Mouse (Mus musculus) left cerebral cortex, postnatal 10 days (tissue): ENCODE measurements around the gene Lhx6. TPM values are rescaled to one million over a fixed set of nuclear protein-coding genes. Genes with fewer than 3 reads are reported as not detected.
A peak's percentile ranks its signal among the peaks of the same experiment; 100 is the strongest.

Experiments
- DNase-seq, 2 experiments: peaks; one replicate each; pipeline ENCODE4 v3.0.0; 2021 to 2022; ENCODE audit warnings: low spot score in 2 of 2, mixed read lengths in 1 of 2; ENCODE audit errors: extremely low spot score in 1 of 2
- intact Hi-C: fragments of 180-260 bp; cut with DNase I; formaldehyde crosslinking; loops from one replicate; pipeline ENCODE4 v1.15.1; 2025
- total RNA-seq, 2 experiments: library from RNA; stranded (reverse); gene quantifications; 2 replicates each; pipeline ENCODE4 v1.2.3; 2021

Gene Lhx6
- total RNA-seq, 2 experiments from 2014 or later = 26.1 to 29.5 TPM

DNA sequence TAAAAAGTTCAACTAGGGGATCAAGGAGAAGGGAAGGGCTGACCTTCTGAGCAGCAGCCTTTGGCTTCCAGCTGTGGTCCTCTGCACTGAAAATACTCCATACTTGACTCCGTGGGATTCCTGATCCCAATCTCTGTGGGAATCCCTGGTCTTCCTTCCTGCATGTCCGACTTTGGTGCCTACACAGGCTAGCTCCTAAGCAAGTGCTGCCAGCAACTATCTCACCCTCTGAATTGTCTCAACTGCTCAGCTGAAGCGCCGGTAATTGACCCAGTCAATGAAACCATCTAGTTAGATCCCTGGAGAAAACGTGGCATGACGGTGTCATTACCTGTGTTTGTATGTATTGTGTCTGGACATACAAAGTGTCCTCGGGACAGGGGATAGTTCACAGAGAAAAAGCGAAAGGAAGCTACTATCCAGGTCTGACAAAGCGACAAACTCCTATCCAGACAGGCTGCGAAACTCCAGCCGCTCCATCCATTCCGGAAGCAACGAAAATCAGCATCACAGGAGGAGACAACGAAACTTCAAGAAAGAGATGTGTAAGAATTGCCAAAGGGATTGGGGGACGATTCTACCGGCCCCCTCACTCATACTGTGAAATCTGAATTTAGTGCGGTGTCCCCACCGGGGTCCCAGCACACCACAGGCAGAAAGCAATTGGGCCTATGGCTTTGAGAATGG, 7.9 kb downstream of the Lhx6 start:
- intact Hi-C loops = no loop called here
- no peak for DNase-seq

DNA sequence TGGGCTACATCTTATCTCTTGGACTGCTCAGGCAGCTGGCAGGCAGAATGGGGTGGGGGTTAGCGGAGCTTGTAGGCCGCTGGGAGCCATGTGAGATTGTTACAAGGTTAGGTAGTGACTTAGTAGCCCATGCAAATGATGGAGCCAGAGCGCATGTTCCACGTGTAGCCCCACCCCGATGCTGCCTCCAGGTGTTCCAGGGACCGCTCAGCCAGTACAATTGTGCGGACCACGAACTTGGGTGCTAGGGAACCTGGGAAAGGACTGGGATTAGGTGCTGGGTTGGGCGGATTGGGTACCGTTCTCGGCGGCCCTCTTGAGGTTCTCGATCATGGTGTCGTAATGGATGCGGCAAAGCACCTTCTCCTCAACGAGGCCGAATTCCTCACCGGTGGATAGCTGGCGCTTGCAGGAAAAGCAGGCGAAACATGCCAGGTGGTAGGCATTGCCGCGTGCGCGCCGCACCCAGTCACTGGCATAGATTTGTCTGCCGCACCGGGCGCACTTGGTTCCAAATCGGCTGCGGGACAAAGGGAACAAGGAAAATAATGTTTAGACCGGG, 11.2 kb downstream of the Lhx6 start:
- intact Hi-C loops = no loop called here

DNA sequence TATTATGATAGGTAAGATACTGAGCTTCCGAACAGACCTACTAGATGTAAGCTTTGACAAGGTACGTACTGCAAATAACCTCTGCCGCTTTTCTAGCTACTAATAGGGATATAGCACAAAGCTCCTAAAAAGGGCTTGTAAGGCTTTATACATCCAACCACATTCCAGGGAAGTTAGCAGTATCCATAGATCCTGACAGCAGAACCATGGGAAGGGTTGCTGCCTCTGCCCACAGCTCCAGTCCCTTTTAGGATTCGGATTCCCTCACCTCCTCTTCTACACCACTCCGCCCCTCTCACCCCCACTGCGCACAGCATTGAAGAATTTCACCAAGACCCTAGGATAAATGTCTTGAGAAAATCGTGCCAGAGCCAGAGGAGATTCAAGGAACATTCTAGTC, 11.9 kb downstream of the Lhx6 start:
- DNase-seq = no peak
- intact Hi-C loops = no loop called here

More for the DNA sequence above, 11.2 kb downstream of the Lhx6 start:
- DNase-seq = no peak

DNA sequence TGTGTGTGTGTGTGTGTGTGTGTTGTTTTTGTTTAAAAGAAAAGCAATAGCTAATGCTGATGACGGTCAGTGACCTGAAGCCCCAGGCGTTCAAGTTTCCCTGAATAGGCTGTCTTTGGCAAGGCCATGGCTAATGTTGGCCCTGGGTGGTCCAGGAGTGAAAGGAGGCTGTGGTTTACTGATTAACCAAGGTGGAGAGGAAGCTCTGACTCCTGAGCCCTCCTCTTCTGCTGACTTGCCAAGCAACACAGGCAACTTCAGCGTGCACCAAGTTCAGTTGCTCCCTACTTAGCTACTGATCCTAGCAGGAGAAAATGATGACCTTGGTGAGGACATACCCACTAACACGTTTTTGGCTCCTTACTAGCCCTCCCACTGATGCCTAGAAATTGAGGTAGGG, 12.5 kb downstream of the Lhx6 start:
- intact Hi-C loops = no loop called here
- no peak for DNase-seq

DNA sequence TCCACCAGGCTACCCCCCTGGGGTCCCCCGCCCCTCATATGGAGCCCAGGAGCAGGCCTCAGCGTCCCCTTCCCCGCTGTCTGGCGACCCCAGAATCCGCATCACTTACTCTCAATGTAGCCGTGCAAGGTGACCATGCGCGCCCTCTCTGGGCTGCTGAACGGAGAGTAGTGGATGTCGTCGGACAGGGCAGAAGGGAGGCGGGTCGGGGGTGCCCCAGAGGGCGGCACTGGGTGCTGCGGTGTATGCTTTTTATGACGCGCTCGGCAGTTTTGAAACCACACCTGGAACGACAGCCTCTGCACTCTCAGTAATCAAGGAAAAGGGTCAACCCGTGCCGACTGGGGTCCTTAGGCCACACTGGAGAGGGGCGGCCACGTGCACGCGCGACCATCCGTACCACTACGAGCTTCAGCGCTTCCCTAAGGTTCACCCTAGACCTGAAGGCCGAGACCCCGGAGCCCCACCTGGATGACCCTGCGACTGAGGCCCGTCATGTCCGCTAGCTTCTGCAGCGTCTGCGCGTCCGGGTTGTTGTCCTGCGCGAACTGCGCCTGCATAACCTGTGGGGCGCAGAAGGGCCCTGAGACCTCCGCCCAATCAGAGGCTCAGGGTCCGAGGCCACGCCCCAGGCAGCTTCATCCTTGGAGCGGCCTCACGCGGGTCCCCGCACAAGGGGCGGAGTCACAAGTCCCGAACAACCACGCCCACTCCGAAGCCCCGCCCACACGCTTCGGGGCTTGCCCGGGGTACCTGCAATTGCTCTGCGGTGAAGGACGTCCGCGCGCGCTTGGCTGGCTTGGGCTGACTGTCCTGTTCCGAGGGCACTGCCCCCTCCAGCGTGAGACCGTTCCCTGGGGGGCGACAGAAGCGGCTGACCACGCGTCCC, 14.1 kb downstream of the Lhx6 start:
- peak in 1 of 2 experiments; percentile 61 for DNase-seq
- intact Hi-C loops = no loop called here

DNA sequence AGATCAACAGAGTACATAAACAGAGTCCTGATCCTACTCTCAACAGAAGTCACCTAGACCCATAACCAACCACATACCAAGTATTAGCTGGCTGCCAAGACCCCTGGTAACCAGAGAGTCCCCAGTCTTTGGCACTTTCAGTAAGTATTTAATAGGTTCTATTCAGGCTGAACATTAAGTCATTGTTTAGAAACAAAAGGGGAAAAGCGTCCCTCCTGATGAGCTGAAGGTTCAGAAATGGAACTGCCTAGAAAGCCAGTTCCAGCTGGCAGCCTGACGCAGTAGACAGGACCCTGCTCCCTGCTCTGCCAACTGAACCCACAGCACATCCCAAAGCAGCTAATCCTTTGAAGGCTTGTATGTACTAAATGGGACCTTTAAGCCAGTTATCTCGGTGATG, 16.0 kb downstream of the Lhx6 start:
- intact Hi-C loops = no loop called here
- no peak for DNase-seq

DNA sequence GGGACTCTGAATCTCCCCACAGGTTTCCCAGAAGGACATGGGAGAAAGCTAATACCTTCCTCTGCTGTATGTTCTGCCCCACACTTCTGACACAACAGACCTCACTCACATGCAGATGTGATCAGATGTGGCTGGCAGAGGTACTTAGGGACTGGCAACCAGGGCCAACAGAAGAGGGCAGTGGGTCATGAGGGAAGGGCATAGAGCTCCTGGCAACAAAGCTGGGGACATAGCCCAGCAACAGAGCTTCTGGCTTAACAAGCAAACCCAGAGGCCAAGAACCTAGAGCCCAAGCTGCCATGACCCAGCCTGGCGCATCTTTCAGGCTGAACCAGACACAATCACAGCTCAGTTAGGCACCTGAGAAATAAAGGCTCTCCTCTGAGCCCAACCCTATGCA, 20.2 kb downstream of the Lhx6 start:
- DNase-seq = no peak
- intact Hi-C loops = no loop called here

DNA sequence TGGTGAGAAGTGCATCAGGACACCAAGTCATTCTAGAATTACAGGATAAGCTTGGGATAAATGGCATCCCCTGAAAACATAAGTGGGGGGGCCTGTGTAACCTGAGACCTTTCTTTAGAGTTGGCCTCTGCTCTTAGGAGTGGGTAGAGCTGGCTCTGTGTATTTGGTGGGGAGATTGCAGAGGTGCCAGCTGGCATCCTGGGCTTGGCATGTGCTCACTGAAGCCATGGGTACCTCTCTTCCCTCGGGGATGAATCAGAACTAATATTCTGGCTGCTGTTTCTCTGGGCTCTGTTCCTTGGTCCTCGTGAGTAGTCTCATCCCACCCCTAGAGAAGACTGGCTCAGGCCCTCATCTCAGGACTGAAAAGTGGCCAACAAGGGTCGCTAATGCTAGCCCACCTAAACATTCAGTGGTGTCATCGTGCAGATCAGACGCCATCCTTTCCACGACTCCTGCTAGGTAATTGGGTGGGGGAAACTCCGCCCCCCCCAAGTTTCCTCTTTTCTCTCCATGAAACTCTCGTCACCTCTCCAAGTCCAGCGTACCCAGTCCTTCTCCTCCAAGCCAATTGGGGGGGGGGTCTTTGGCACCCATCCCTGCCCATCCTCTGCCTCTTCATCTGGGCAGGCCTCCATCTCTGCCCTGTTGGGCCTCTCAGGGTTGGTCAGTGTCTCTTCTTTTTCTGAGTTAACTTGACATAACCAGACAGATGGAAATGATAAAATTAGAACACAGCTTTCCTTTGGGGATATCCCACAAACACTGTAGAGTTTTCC, 22.2 kb downstream of the Lhx6 start:
- DNase-seq = no peak
- intact Hi-C loops = no loop called here

DNA sequence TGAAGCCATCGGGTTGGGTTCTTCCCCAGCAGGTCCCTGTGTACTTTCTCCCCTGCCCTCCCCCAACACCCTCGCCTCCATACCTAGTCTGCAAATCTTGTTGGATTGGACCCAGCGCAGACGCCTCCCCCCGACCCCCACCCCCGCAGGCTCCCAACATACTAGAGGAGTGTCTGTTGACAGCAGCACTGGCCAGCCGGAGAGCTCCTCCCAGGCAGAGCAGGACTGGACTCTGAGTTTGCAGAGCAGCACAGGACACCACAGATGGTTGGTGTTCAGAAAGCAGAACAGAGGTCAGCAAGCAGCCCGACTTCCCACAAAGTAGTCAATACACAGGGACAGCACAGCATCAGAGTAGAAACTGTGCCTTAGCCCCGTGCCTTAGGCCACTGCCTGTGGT, 23.8 kb downstream of the Lhx6 start:
- intact Hi-C loops = no loop called here
- DNase-seq = no peak

DNA sequence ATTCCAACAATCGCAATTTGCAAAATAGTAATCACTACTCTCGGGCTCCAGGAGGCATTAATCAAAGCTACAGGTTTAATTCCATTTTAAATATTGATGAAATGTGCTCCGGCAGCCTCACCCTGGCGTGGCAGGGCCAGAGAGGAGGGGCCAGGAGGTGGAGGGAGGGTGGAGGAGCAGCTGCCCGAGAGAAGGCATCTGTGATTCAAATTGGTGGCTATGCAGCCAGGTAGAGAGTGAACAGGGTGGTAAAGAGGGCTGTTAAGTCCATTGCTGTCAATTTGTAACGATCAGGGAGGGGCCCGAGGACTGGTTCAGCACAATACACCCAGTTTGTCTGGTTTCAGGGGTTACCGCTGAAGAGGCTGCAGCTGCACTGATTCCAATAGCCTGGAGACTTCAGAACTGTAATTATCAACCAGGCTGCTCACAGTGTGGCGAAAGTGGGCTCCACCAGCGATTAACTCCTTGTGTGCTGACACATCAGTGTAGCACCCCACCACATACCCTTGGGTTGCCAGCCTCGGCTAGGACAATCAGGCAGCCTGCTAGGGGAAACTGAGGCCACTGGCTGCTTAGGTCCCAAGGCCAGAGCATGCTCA, 27.9 kb downstream of the Lhx6 start:
- intact Hi-C loops = no loop called here
- DNase-seq = no peak

DNA sequence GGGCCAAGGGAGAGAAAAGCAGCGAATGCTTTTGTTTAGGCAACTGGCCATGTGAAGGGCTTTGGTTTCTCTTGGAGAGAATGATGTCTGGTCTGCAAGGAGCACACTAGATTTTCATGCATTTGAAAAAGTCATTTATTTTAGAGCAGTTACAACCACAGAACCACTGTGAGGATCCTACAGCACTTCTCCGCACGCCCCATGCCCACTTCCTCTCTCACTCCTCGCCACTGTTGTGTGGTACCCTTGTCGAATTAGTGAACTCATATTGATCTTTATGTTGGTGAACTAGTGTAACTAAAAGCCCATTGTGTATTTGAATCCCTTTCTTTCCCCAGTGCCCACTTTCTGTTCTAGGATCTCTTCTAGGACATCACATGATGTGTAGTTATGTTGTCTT, 30.0 kb downstream of the Lhx6 start:
- DNase-seq = no peak
- intact Hi-C loops = no loop called here

DNA sequence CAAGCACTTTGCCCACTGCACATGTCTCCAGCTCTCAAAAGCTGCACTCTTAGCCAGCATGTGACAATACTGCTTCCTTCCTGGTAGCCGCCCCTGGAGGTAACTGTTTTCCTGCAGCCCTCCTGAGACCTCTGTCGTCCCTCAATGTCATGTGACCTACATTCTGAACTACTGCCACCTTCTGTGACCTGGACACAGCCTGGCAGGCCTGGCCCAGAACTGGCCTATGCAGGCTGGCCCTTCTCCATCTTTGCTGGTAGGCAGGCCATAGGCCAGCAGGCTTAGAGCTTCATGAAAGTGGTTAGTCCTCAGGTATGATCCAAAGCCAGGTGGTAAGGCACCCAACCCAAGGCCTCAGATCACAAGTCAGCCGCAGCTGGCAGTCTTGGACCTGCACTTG, 31.4 kb downstream of the Lhx6 start:
- no peak for DNase-seq
- intact Hi-C loops = no loop called here

DNA sequence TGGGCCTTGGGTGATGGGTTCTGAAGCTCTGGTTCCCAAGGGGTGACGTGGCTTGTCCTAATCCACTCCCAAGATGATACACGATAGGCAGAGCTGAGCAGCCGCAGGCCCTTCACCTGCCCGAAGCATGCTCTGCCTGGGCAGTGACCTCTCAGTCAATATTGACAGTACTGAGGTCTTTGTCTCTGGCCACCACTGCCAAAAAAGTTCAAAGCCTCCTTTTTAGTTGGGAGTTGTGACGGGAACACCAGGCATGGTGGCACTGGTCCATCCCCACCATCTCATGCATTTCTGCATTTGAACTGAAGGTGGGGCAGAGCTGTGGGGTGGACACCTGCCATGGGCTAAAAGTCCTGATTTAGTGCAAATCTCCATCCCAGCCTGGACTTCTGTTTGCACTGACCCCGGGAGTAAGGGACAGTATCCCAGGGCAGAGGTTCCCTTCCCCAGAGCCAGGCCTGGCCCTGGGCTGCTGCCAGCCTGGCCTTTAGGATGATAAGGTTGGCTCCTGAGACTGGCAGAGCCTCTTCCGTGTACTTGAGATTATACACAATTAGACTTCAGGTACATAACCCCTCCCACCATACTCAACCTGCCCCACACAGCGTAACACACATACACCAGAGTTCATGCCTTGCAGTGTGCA, 33.4 kb downstream of the Lhx6 start:
- DNase-seq = no peak
- intact Hi-C loops = no loop called here

DNA sequence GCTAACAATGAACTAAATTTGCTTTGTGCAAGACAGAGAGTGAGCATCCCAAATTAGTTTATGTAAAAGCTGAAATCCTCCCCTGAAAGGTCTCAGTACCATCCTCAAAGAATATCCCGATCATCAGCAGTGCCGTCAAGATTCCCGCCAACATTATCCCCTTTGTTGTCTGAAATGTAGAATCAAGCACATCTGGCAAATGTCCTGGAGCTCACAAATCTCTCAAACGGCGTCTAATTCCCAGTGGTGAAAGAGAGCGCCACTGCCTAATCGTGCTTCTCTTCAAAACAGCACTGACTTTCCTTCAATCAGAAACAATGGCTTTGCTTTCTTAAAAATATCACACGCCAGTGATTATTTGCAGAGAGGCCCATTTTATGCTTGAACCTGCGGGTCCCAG, 38.1 kb downstream of the Lhx6 start:
- intact Hi-C loops = no loop called here
- DNase-seq = no peak

DNA sequence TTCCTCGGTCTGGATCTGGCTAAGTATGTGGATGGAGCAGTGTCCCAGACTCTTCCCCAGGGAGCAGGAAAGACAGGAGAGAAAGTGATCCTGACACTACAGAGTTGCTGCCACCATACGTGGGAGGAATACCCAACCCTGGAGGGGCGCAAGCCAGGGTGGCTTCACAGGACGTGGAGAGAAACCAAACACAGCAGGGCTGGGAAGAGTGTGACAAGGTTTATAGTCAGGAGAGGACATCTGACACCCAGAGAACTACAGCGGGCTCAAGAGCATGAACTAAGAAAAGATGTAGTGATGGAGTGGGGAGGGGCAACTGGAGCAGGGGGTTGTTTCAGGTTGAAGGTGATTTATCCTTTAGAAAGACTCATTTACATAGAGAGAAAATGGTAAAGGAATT, 43.8 kb downstream of the Lhx6 start:
- intact Hi-C loops = no loop called here
- no peak for DNase-seq

DNA sequence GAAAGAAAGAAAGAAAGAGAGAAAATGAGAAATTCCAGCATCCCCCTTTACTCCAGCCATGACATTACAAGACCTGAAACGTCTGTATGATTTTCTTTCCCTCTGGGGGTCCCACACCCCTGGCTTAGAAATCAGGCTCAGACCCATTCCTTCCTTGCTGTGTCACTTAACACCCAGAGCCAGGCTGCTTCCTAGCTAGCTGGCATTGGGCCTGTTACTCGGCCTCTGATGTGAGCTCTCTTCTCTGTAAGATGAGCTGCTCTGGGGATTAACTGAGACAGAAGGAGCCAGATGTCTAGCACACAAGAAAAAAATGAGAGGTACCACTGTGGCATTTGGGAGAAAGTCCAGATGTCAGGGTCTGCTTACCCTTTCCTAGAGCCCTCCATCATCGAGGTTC, 49.0 kb downstream of the Lhx6 start:
- intact Hi-C loops = no loop called here
- no peak for DNase-seq

DNA sequence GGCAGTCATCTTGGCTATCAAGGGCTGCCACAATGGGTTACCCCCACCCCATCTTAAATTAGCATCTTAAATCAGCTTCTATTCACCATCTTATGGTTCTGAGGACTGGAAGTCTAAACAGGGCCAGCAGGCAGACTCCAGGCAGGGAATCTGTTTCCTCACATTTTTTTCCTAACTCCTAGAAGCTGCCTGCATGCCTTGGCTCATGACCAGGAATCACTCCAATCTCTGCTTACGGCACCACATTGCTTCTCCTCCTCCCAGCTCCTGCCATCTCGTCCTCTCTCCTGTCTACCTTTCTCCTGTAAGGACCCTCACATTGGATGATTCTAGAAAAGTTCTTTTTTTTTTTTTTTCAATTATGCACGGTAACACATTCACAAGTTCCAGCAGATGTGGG, 52.0 kb downstream of the Lhx6 start:
- intact Hi-C loops = no loop called here
- peak in 1 of 2 experiments; percentile 22 for DNase-seq

DNA sequence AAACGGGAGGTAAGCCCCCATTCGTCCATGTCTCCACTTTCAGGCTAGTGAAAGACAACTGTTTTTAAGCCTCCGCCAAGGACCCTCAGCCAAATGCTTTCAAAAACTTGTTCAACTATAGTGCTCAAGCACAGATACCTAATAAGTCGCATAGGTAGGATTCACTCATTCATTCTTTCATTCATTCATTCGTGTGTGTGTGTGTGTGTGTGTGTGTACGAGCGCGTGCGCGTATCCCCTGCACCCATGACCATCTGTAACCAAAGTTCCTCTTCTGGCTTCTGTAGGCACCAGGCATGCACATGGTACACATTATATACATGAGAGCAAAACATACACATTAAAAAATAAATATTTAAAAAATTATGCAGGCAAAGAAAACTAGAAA, 55.6 kb downstream of the Lhx6 start:
- no peak for DNase-seq
- intact Hi-C loops = no loop called here
